Mouse (Mus musculus) natural killer cell, adult 2 months (primary cell): ENCODE results near the gene Gm20388.
A peak's percentile ranks its signal among the peaks of the same experiment; 100 is the strongest.

Experiments used
- DNase-seq, 2 experiments: peaks; one replicate each; pipeline ENCODE4 v3.0.0; 2022; ENCODE audit warnings: low spot score in 2 of 2

The Gm20388 gene

DNA sequence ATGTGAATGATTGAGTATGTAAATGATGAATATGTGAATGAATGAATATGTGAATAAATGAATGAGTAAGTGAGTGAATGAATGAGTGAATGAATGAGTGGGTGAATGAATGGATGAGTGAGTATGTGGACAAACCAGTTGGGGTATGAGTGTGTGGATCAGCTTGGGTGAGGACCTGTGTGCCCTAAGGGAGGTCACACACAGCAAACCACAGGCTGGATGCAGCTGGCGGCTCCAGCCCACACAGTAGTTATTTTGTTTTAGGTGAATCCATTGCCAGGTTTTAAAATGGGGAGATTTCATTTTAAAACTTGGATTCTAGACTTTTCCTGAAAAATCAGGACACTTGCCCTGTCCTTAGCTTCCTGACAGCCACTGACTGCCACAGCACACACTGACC lies 2341.1 kb downstream of the Gm20388 start:
- DNase-seq, result no peak

DNA sequence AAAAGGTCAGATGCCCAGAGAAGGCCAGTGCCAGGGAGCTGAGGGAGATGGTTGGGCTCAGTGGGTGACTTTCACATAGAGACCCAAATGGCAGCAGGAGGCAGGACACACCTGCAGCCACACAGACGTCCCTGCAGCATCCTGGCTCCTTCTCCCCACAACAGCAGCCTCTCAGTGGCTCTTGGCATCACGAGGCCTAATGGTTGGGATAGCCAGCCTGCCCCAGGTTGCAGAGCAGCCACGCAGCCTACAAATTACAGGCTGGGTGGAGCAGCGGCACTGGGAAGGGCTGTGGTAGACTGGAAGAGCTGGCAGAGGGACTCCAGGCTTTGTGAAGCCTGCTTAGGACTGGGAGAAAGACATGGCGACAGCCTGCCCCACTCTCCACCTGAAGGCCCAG lies 2341.7 kb downstream of the Gm20388 start:
- no peak for DNase-seq

DNA sequence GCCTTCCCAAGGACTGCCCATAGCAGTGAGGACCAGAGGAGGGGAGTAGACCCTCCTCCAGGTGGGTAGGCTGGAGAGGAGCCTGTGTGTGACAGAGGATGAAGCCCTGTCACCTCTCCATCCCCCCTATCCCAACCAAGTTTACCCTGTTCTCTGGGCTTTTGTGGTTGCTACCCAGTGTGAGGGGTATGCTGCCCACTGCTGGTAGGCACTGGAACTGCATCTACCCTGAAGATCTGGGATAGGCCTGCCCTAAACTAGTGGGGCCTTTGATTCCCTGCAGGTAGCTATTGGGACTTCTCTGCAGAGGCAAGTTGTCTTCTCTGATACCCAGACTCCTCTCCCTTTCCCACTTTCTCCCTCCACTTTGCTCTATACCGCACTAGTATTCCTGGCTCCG lies 2348.7 kb downstream of the Gm20388 start:
- peak; percentile 50 to 61 for DNase-seq

GRCm38 (mm10) chr8:122260755-122261154 lies 2350.1 kb downstream of the Gm20388 start:
- DNase-seq, result no peak

GRCm38 (mm10) chr8:122262835-122263234 lies 2352.2 kb downstream of the Gm20388 start:
- no peak for DNase-seq

DNA sequence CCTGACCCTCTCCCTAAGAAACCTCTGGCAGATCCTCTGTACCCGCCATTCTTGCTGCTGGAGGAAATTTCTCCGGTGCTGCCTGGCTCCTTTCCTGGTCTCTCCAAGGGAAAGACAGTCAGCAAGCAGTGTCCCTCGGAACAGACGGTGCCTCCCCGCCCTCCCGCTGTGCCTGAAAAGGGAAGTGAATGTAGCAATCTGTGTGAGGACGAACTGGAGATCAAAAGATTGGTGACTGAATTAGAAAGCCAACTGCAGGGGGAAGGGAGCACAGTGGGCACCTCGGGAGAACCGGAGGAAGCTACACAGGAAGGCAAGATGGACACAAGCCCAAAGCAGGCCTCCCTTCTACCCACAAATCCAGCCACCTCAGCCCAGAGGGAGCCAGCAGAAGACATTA lies 2353.6 kb downstream of the Gm20388 start:
- no peak for DNase-seq

DNA sequence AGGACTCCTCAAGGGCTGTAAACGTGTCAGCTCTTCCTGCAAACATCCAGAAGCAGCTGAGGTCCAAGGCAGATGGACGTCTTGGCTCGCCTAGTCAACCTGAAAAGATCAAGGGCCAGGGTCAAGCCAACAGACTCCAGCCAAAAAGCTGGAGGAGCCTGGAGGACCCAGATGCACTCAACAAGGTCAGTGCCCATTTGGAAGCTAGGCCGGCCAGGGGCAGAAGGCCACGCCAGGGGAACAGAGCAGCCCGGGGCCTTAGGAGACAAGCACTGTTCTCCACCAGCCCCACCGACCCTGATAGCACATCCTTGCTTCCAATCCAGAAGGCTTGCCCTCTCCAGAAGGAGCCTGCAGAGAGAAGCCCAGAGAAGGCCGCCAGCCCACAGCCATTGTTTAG lies 2354.9 kb downstream of the Gm20388 start:
- DNase-seq, result no peak

GRCm38 (mm10) chr8:122266867-122267266 lies 2356.2 kb downstream of the Gm20388 start:
- no peak for DNase-seq

DNA sequence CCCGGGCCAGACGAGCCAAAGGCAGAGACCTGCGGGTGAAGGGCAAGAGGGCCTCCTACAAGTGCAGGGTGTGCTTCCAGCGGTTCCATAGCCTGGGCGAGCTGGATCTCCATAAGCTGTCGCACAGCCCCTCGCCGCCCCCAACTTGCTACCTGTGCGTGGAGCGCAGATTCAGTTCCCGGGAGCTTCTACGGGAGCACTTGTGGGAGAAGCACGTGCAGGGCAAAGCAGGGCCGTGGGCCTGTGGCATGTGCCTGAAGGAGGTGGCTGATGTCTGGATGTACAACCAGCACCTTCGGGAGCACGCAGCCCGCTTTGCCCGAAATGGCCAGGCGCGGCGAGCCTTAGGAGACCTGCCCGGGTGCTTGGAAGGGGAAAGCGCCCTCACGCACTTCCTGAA lies 2358.2 kb downstream of the Gm20388 start:
- no peak for DNase-seq

- peak; percentile 68 to 79 for DNase-seq
Measured at GRCm38 (mm10) chr8:122269404-122269803, 2358.8 kb downstream of the Gm20388 start.

GRCm38 (mm10) chr8:122270555-122270954 lies 2359.9 kb downstream of the Gm20388 start:
- DNase-seq, result no peak

DNA sequence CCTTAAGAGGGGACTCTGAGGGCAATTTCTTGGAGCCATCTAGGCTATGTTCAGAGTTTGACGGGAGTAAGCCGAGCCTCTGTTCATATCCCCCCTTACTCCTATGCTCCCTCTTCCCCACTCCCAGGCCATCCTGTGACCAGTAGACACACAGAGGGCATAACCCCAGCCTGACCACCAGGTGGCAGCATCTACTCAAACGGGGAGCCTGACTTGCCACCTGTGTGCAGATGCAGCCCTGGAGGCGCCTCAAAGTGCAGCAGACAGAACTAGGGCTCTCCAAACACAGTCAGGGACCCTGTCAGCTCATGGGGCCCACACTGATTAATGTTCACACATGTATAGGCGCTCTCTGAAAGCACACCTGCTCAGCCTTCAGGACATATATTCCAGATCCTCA lies 2362.5 kb downstream of the Gm20388 start:
- DNase-seq, result peak; percentile 77 to 86

DNA sequence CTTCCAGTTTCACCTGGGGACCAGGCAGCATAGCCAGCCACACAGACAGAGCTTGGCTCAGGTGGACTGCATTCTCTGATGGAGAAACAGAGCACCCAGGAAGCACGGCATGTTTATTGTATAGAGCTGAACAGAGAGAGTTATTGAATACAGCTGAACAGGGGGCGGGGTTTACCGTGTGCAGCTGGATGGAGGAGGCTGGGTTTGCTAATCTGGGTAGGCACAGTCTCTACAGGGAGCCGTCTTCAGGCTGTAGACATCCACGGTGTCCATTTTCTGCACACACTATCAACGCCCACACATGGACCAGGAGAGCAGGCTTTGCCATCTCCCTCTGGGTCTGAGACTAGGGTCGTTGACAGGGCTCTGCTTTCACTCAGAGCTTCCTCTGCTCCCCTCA lies 2363.2 kb downstream of the Gm20388 start:
- no peak for DNase-seq

GRCm38 (mm10) chr8:122274651-122275391 lies 2364.2 kb downstream of the Gm20388 start:
- DNase-seq, result no peak

GRCm38 (mm10) chr8:122276308-122276707 lies 2365.7 kb downstream of the Gm20388 start:
- no peak for DNase-seq

- DNase-seq, result no peak
Measured at GRCm38 (mm10) chr8:122277204-122277995, 2366.8 kb downstream of the Gm20388 start.

DNA sequence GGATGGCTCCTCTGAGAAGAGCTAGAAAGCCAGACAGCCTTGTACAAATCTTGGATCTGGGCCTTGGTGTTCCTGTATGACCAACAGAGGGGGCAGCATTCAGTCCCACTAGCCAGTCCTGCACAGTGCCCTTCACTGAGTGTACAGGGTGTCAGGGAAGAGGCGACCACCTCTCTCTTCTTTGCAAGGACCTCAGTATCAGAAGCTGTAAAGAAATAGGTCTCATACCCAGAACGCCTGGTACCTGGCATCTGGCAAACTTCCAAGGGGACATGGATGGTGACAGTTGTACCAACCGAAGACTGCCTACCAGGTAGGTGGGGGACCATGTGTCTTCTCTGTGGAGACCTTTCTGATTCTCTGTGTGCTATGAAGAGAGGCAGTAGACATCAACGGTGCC lies 2369.5 kb downstream of the Gm20388 start:
- DNase-seq, result no peak

- no peak for DNase-seq
Measured at GRCm38 (mm10) chr8:122280588-122281316, 2370.1 kb downstream of the Gm20388 start.

DNA sequence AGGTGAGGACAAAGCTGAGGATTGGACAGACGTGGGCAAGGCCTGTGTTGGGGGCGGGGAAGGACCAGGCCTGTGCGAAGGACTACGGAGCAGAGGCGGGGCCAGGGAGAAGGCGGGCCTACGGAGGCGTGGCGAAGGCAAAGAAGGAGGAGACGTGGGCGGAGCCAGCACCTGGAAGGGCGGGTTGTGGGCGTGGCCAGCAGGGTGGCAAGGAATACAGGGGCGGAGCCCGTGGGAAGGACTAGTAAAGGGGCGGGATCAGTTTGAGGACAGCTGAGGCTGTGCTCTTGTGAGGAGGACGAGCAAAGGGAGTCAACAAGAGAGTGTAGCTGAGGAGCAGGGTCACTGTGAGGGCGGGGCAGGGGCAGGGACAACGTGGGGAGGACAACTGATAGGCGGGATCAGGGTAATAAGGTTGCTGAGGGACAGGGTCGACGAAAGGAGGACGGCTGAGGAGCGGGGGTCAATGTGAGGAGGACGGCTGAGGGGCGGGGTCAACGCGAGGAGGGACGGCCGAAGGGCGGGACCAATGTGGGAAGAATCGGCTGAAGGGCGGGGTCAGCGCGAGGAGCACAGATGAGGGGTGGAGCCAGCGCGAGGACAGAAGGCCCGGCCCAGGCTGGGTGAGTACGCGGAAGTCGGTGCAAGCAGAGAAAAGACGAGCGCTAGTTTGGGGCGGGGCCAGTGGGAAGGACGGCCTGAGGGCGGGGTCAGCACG lies 2370.8 kb downstream of the Gm20388 start:
- peak; percentile 100 for DNase-seq

DNA sequence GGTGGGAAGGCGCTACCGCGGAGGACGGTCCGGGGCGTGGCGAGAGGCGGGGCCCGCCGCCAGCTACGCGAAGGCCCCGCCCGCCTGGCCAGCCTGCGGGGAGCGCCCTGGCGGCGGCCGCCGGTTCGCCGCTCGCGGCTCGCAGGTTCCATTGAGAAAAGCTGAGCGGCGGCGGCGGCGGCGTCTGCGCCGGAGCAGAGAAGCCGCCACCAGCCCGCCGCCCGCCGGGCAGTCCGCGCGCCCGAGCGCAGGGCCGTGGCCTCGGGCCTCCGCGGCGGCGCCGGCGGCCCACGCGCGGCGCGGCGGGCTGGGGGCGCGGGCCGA lies 2371.4 kb downstream of the Gm20388 start, which contains the start of gene Zfpm1:
Gene Zfpm1, plus strand, starts transcription at position 107 of the 324 bp plus-strand sequence.
- DNase-seq, result no peak

- peak; percentile 51 to 53 for DNase-seq
Measured at GRCm38 (mm10) chr8:122282501-122283355, 2372.1 kb downstream of the Gm20388 start.
